Mouse (Mus musculus) brain, embryonic 18.5 days (tissue): ENCODE measurements around the gene Phlda2.
"Not testable (repeated sequence)": the region's sequence is repeated elsewhere in the genome, so short reads cannot be mapped to it uniquely, and the experiment has no call there.

Experiments
- DNase-seq: peaks from one replicate; pipeline ENCODE4 v3.0.0-alpha.2; 2012; ENCODE audit warnings: low read depth, low spot score

Phlda2 gene

GRCm38 (mm10) chr7:143502418-143503200, at the start of gene Phlda2:
Gene Phlda2 (minus strand): TSS chr7:143503150.
- no peak for DNase-seq

- DNase-seq: no peak
These were observed 46.8 kb upstream of the Phlda2 start for GRCm38 (mm10) chr7:143549588-143550220.

GRCm38 (mm10) chr7:143548976-143549457, 46.1 kb upstream of the Phlda2 start, which contains the start of gene Nap1l4:
Gene Nap1l4 (minus strand): TSS chr7:143549106.
- DNase-seq: peak; percentile 96

GRCm38 (mm10) chr7:143548231-143548961, 45.4 kb upstream of the Phlda2 start:
- DNase-seq: peak; percentile 1

GRCm38 (mm10) chr7:143546554-143546953, 43.6 kb upstream of the Phlda2 start:
- DNase-seq: no peak

- DNase-seq: no peak
These were observed 41.4 kb upstream of the Phlda2 start for GRCm38 (mm10) chr7:143544368-143544767.

- no peak for DNase-seq
These were observed 35.7 kb upstream of the Phlda2 start for GRCm38 (mm10) chr7:143538671-143539070.

- DNase-seq: not testable (repeated sequence)
These were observed 35.3 kb upstream of the Phlda2 start for GRCm38 (mm10) chr7:143538229-143538628.

GRCm38 (mm10) chr7:143536251-143536650, 33.3 kb upstream of the Phlda2 start:
- no peak for DNase-seq

GRCm38 (mm10) chr7:143533284-143533683, 30.3 kb upstream of the Phlda2 start:
- DNase-seq: no peak

- no peak for DNase-seq
These were observed 29.5 kb upstream of the Phlda2 start for GRCm38 (mm10) chr7:143532410-143532809.

- no peak for DNase-seq
These were observed 16.4 kb upstream of the Phlda2 start for GRCm38 (mm10) chr7:143519333-143519732.

GRCm38 (mm10) chr7:143514416-143514768, 11.4 kb upstream of the Phlda2 start:
- DNase-seq: no peak

- DNase-seq: no peak
These were observed 10.9 kb upstream of the Phlda2 start for GRCm38 (mm10) chr7:143513763-143514415.

GRCm38 (mm10) chr7:143511335-143511712, 8.4 kb upstream of the Phlda2 start:
- no peak for DNase-seq

GRCm38 (mm10) chr7:143510593-143511334, 7.8 kb upstream of the Phlda2 start:
- DNase-seq: no peak

- DNase-seq: no peak
These were observed 6.6 kb upstream of the Phlda2 start for GRCm38 (mm10) chr7:143509566-143509965.

GRCm38 (mm10) chr7:143506675-143507074, 3.7 kb upstream of the Phlda2 start:
- DNase-seq: no peak

- DNase-seq: no peak
These were observed 3.3 kb upstream of the Phlda2 start for GRCm38 (mm10) chr7:143506271-143506670.

GRCm38 (mm10) chr7:143505823-143506222, 2.9 kb upstream of the Phlda2 start:
- DNase-seq: no peak

GRCm38 (mm10) chr7:143505411-143505810, 2.5 kb upstream of the Phlda2 start:
- DNase-seq: no peak
